In genomic region chr9:110790462-110790861, GRCm38 (mm10) we compare ENCODE assay signal across 27 mouse cellular contexts. TPM values are rescaled to one million over a fixed set of nuclear protein-coding genes. Genes with fewer than 3 reads are reported as not detected.
DNase-seq lines count a peak whose midpoint lies in the region; ATAC-seq and TF ChIP-seq lines count a peak whose summit lies in the region.
"Had no signal": no experiment of that assay in that cellular context is flagged by ENCODE, and none has a peak within 500 bp of the region (broad histone marks: within the 10 kb centered on the region; RNA-seq: fewer than 3 reads in every experiment).

No protein-coding gene starts in this region.

- H3K4me3 ChIP-seq in C2C12 (ENCODE audit: insufficient read depth, poor library complexity, severe bottlenecking) = no peak overlapping the region
- H3K4me3 ChIP-seq in lung, postnatal 0 days (ENCODE audit: low read depth, low read length) = no peak overlapping the region
- no peak overlapping the region for H3K4me3 ChIP-seq in hindbrain, embryonic 16.5 days (ENCODE audit: low read length)
- H3K4me3 ChIP-seq: hindbrain, embryonic 12.5 days; limb, embryonic 10.5 days; liver, embryonic 15.5 days; stomach, embryonic 15.5 days had no signal

- no peak overlapping the region for H3K9ac ChIP-seq in lung, postnatal 0 days (replicated peaks; ENCODE audit: low read depth)
- no peak overlapping the region for H3K9ac ChIP-seq in hindbrain, embryonic 16.5 days (ENCODE audit: low read depth, low read length)
- H3K9ac ChIP-seq: hindbrain, embryonic 12.5 days; liver, embryonic 15.5 days; stomach, embryonic 15.5 days had no signal

- no peak for TF ChIP-seq CTCF in C2C12 (IDR thresholded peaks at IDR 0.05; ENCODE audit: control insufficient read depth, insufficient read depth, insufficient read length)
- TF ChIP-seq CTCF in lung, postnatal 0 days (IDR thresholded peaks at IDR 0.05) = no peak

- H3K79me2 ChIP-seq in C2C12 (ENCODE audit: control insufficient read depth, insufficient read depth) = no peaks in the 10 kb centered on the region

- peak; percentile 16 for DNase-seq in brain, adult 2 months (ENCODE audit: low read depth, low spot score)
- DNase-seq in lung, postnatal 0 days (ENCODE audit: low spot score) = peak; percentile 85
- DNase-seq in telencephalon, adult 2 months (ENCODE audit: low read depth, low spot score) = peak; percentile 13
- DNase-seq in cerebellum, adult 11 months = no peak
- no peak for DNase-seq in kidney, adult 8-10 months
- DNase-seq: adrenal gland, adult 2 months; cerebellum, adult 18-20 months; cerebellum, postnatal 14 days; gastrocnemius, postnatal 14 days; heart, adult 11 months; heart, postnatal 10 days; kidney, adult 18-20 months; kidney, postnatal 10 days; liver; thymus, adult 2 months; thymus, postnatal 4 days had no signal

- TF ChIP-seq EP300 in lung, postnatal 0 days (IDR thresholded peaks at IDR 0.05) = peak; percentile 70

- H3K4me1 ChIP-seq in lung, postnatal 0 days (ENCODE audit: insufficient read depth, low read depth, low read length) = no peaks in the 10 kb centered on the region
- no peaks in the 10 kb centered on the region for H3K4me1 ChIP-seq in hindbrain, embryonic 16.5 days (ENCODE audit: control insufficient read depth, insufficient read depth, low read depth, low read length)
- H3K4me1 ChIP-seq: hindbrain, embryonic 12.5 days; limb, embryonic 10.5 days; liver, embryonic 15.5 days; stomach, embryonic 15.5 days had no signal

- WGBS in lung, postnatal 0 days = 36% methylated on average over 4 of the region's 4 CpGs
- 72% methylated on average over 4 of the region's 4 CpGs for WGBS in hindbrain, embryonic 16.5 days

- H3K36me3 ChIP-seq in C2C12 (ENCODE audit: control insufficient read depth, insufficient read depth) = no peaks in the 10 kb centered on the region
- H3K36me3 ChIP-seq in lung, postnatal 0 days (ENCODE audit: insufficient read depth, low read length) = no peaks in the 10 kb centered on the region
- no peaks in the 10 kb centered on the region for H3K36me3 ChIP-seq in hindbrain, embryonic 16.5 days (ENCODE audit: control insufficient read depth, insufficient read depth, low read length)
- H3K36me3 ChIP-seq: hindbrain, embryonic 12.5 days; limb, embryonic 10.5 days; liver, embryonic 15.5 days; stomach, embryonic 15.5 days had no signal

- peak; percentile 85 for ATAC-seq in lung, postnatal 0 days
- no peak for ATAC-seq in hindbrain, embryonic 16.5 days
- ATAC-seq: forebrain, embryonic 16.5 days; midbrain, embryonic 16.5 days had no signal

- peaks cover 3% of the 10 kb centered on the region for H3K27me3 ChIP-seq in C2C12 (ENCODE audit: control insufficient read depth, insufficient read depth, insufficient read length)
- H3K27me3 ChIP-seq in lung, postnatal 0 days (replicated peaks; ENCODE audit: insufficient read depth, low read length) = no peaks in the 10 kb centered on the region
- no peaks in the 10 kb centered on the region for H3K27me3 ChIP-seq in hindbrain, embryonic 16.5 days (replicated peaks; ENCODE audit: control insufficient read depth, insufficient read depth, low read length)
- H3K27me3 ChIP-seq: hindbrain, embryonic 12.5 days; liver, embryonic 15.5 days; stomach, embryonic 15.5 days had no signal

- H3K9me3 ChIP-seq in lung, postnatal 0 days (ENCODE audit: low read length) = no peaks in the 10 kb centered on the region
- no peaks in the 10 kb centered on the region for H3K9me3 ChIP-seq in hindbrain, embryonic 16.5 days (ENCODE audit: control insufficient read depth, low read length)
- H3K9me3 ChIP-seq: hindbrain, embryonic 12.5 days; limb, embryonic 10.5 days; liver, embryonic 15.5 days; stomach, embryonic 15.5 days had no signal

- H3ac ChIP-seq in C2C12 (ENCODE audit: control insufficient read depth, insufficient read length, low read depth) = no peak overlapping the region

- H3K27ac ChIP-seq in lung, postnatal 0 days (ENCODE audit: low read length) = peak overlapping the region; percentile 54; the same call in 1 of the 2 replicates
- H3K27ac ChIP-seq in hindbrain, embryonic 16.5 days (ENCODE audit: low read depth, low read length) = no peak overlapping the region
- H3K27ac ChIP-seq: hindbrain, embryonic 12.5 days; limb, embryonic 10.5 days; liver, embryonic 15.5 days; macrophage; stomach, embryonic 15.5 days had no signal

- H3K4me2 ChIP-seq in lung, postnatal 0 days (replicated peaks; ENCODE audit: low read depth, low read length) = no peak overlapping the region
- H3K4me2 ChIP-seq in hindbrain, embryonic 16.5 days (ENCODE audit: low read length) = no peak overlapping the region
- H3K4me2 ChIP-seq: heart, embryonic 11.5 days; hindbrain, embryonic 12.5 days; liver, embryonic 15.5 days; stomach, embryonic 15.5 days had no signal

- no peaks in the 10 kb centered on the region for H3K79me3 ChIP-seq in C2C12 (ENCODE audit: low read depth)

TF ChIP-seq in C2C12, 6 proteins besides CTCF, POLR2A, EP300 and RAD21:
- TF ChIP-seq CEBPB (IDR thresholded peaks at IDR 0.05; ENCODE audit: low read depth) (peak; percentile 70), MAX (IDR thresholded peaks at IDR 0.05) (no peak), MYOD1 (IDR thresholded peaks at IDR 0.05; ENCODE audit: control insufficient read depth, insufficient read length, low read depth) (no peak), USF1 (IDR thresholded peaks at IDR 0.05; ENCODE audit: low read depth) (no peak)

RNA-seq across cellular contexts. Expression of gene Prss42, which starts 7.5 kb away (rescaled TPM):
- not detected for polyA plus RNA-seq in C2C12 (2012; fragmentation: generic; extraction: Trizol)
- not detected in 2 replicates for polyA plus RNA-seq in lung, postnatal 0 days (2015; fragmentation: Nextera tagmentation; extraction: Ambion mirVana)
- not detected in 2 replicates for polyA plus RNA-seq in hindbrain, embryonic 16.5 days (2015; fragmentation: Nextera tagmentation; extraction: Ambion mirVana)
- polyA plus RNA-seq: adrenal gland, adult 2 months; embryonic facial prominence, embryonic 14.5 days; forebrain, embryonic 16.5 days; heart, embryonic 11.5 days; hindbrain, embryonic 12.5 days; limb, embryonic 10.5 days; liver, embryonic 15.5 days; macrophage; midbrain, embryonic 16.5 days; stomach, embryonic 15.5 days; thymus, adult 2 months had no signal

RNA-seq across cellular contexts. Expression of gene Prss44, which starts 23.3 kb away (rescaled TPM):
- not detected for polyA plus RNA-seq in C2C12 (2012; fragmentation: generic; extraction: Trizol)
- not detected in 2 replicates for polyA plus RNA-seq in lung, postnatal 0 days (2015; fragmentation: Nextera tagmentation; extraction: Ambion mirVana)
- not detected in 2 replicates for polyA plus RNA-seq in hindbrain, embryonic 16.5 days (2015; fragmentation: Nextera tagmentation; extraction: Ambion mirVana)
- polyA plus RNA-seq: adrenal gland, adult 2 months; embryonic facial prominence, embryonic 14.5 days; forebrain, embryonic 16.5 days; heart, embryonic 11.5 days; hindbrain, embryonic 12.5 days; limb, embryonic 10.5 days; liver, embryonic 15.5 days; macrophage; midbrain, embryonic 16.5 days; stomach, embryonic 15.5 days had no signal

RNA-seq across cellular contexts. Expression of gene Prss43, which starts 36.0 kb away (rescaled TPM):
- not detected for polyA plus RNA-seq in C2C12 (2012; fragmentation: generic; extraction: Trizol)
- not detected in 2 replicates for polyA plus RNA-seq in lung, postnatal 0 days (2015; fragmentation: Nextera tagmentation; extraction: Ambion mirVana)
- polyA plus RNA-seq in hindbrain, embryonic 16.5 days (2015; fragmentation: Nextera tagmentation; extraction: Ambion mirVana) = 0.06 TPM in 1 of 2 replicates, not detected in the other
- polyA plus RNA-seq: adrenal gland, adult 2 months; embryonic facial prominence, embryonic 14.5 days; forebrain, embryonic 16.5 days; heart, embryonic 11.5 days; hindbrain, embryonic 12.5 days; limb, embryonic 10.5 days; liver, embryonic 15.5 days; macrophage; midbrain, embryonic 16.5 days; stomach, embryonic 15.5 days; thymus, adult 2 months had no signal

RNA-seq across cellular contexts. Expression of gene Pth1r, which starts 43.5 kb away (rescaled TPM):
- polyA plus RNA-seq in C2C12 (2012; fragmentation: generic; extraction: Trizol) = 0.12 TPM
- polyA plus RNA-seq in lung, postnatal 0 days (2015; fragmentation: Nextera tagmentation; extraction: Ambion mirVana) = 19.4 and 24.4 TPM in 2 replicates
- 12.3 and 13.6 TPM in 2 replicates for polyA plus RNA-seq in hindbrain, embryonic 16.5 days (2015; fragmentation: Nextera tagmentation; extraction: Ambion mirVana)

RNA-seq across cellular contexts. Expression of gene Prss45, which starts 43.9 kb away (rescaled TPM):
- polyA plus RNA-seq in C2C12 (2012; fragmentation: generic; extraction: Trizol) = not detected
- not detected in 2 replicates for polyA plus RNA-seq in lung, postnatal 0 days (2015; fragmentation: Nextera tagmentation; extraction: Ambion mirVana)
- polyA plus RNA-seq in hindbrain, embryonic 16.5 days (2015; fragmentation: Nextera tagmentation; extraction: Ambion mirVana) = 0.12 and 0.29 TPM in 2 replicates
- polyA plus RNA-seq: adrenal gland, adult 2 months; embryonic facial prominence, embryonic 14.5 days; forebrain, embryonic 16.5 days; heart, embryonic 11.5 days; hindbrain, embryonic 12.5 days; limb, embryonic 10.5 days; liver, embryonic 15.5 days; macrophage; stomach, embryonic 15.5 days; thymus, adult 2 months had no signal

Comparison
In these comparisons a context has a peak if more than half of its experiments do, and no peak if none do; other contexts are left out.
1. DNase-seq: peak in brain, adult 2 months (single experiment), lung, postnatal 0 days (single experiment) and telencephalon, adult 2 months (single experiment); none in cerebellum, adult 11 months (single experiment) and kidney, adult 8-10 months (0 of 2).